Comparison of ENCODE assay signal across 9 mouse cellular contexts in the genomic region with DNA sequence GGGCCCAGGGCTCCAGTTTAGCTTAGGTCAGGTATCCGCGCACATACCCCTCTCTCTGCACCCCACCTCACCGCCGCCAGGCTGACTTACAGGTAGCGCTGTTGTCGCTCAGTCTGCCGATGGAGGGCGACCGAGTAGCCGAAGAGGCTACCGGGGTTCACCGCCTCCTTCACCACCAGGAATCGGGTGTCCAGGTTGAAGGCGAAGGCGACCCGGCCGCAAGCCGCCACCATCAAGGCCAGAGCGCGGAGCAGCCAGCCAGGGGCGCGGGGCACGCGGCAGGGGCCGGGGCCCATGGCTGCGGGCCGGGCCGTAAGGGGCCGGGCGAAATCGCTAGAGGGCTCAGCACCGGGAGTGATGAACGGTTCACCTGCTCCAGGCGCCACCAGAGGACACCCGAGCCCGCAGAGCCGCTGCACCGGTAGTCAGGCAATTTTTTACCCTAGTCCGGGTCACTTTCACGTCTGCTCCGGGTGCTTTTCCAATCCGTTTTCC. TPM values are rescaled to one million over a fixed set of nuclear protein-coding genes. Genes with fewer than 3 reads are reported as not detected.
A peak's percentile ranks its signal among the peaks of the same experiment; 100 is the strongest.
DNase-seq lines count a peak whose midpoint lies in the region; ATAC-seq and TF ChIP-seq lines count a peak whose summit lies in the region.
"Had no signal": no experiment of that assay in that cellular context is flagged by ENCODE, and none has a peak within 500 bp of the region (broad histone marks: within the 10 kb centered on the region; RNA-seq: fewer than 3 reads in every experiment).

No protein-coding gene starts in this region.

- peak; percentile 81 for DNase-seq in CD4-positive, CD25-positive, alpha-beta regulatory T cell, adult 2 months (ENCODE audit: low read depth, low spot score)
- DNase-seq in adrenal gland, adult 18-20 months (ENCODE audit: low spot score in 2 of 2): peak; percentile 62
- peak; percentile 68 for DNase-seq in embryonic facial prominence, embryonic 11.5 days (ENCODE audit: low spot score)
- peak; percentile 62 to 83 for DNase-seq in kidney, postnatal 36 days
- DNase-seq in lung, adult 2 months: peak; percentile 79
- peak; percentile 76 for DNase-seq in yolk sac, embryonic 10.5 days (ENCODE audit: low spot score)

- TF ChIP-seq CTCF in lung, adult 2 months (IDR thresholded peaks at IDR 0.05; ENCODE audit: insufficient read depth, low read length): peak; percentile 30; the same call in 1 of the 2 replicates

- H3K4me1 ChIP-seq in embryonic facial prominence, embryonic 11.5 days (ENCODE audit: control insufficient read depth, insufficient read depth, low read length): 0 out of 2 replicates have a peak, but pooled peaks cover 4% of the 10 kb centered on the region
- peaks cover 87% of the 10 kb centered on the region for H3K4me1 ChIP-seq in heart, embryonic 15.5 days (replicated peaks)
- peaks cover 42% of the 10 kb centered on the region for H3K4me1 ChIP-seq in lung, adult 2 months (ENCODE audit: control insufficient read depth, insufficient read depth, low read length)

- no peaks in the 10 kb centered on the region for H3K36me3 ChIP-seq in embryonic facial prominence, embryonic 11.5 days (replicated peaks; ENCODE audit: control insufficient read depth, insufficient read depth, low read depth, low read length)
- H3K36me3 ChIP-seq in heart, embryonic 15.5 days: no peaks in the 10 kb centered on the region

- under 1% methylated on average over 42 of the region's 42 CpGs for WGBS in embryonic facial prominence, embryonic 11.5 days
- 0% methylated on average over 42 of the region's 42 CpGs for WGBS in heart, embryonic 15.5 days
- under 1% methylated on average over 42 of the region's 42 CpGs for WGBS in lung, adult 2 months

- H3K27me3 ChIP-seq in embryonic facial prominence, embryonic 11.5 days (ENCODE audit: control insufficient read depth, insufficient read depth, low read length): peaks cover 16% of the 10 kb centered on the region
- peaks cover 7% of the 10 kb centered on the region; the same call in 1 of the 2 replicates for H3K27me3 ChIP-seq in heart, embryonic 15.5 days

- TF ChIP-seq POLR2A in lung, adult 2 months (IDR thresholded peaks at IDR 0.05; ENCODE audit: borderline replicate concordance, extremely low read depth, low read depth, low read length): 0 out of 2 replicates have a peak, but pooled peaks have one; percentile 8

- no peaks in the 10 kb centered on the region for H3K9me3 ChIP-seq in embryonic facial prominence, embryonic 11.5 days (replicated peaks; ENCODE audit: control insufficient read depth, low read length)
- no peaks in the 10 kb centered on the region for H3K9me3 ChIP-seq in heart, embryonic 15.5 days (replicated peaks)

- peak overlapping the region; percentile 57 for H3K9ac ChIP-seq in embryonic facial prominence, embryonic 11.5 days (replicated peaks; ENCODE audit: low read length)
- peak overlapping the region; percentile 86 for H3K9ac ChIP-seq in heart, embryonic 15.5 days

- peak overlapping the region; percentile 56 for H3K4me3 ChIP-seq in embryonic facial prominence, embryonic 11.5 days (ENCODE audit: low read depth, low read length)
- H3K4me3 ChIP-seq in heart, embryonic 15.5 days: peak overlapping the region; percentile 83
- peak overlapping the region; percentile 80 for H3K4me3 ChIP-seq in lung, adult 2 months (replicated peaks; ENCODE audit: extremely low read depth, low read depth, low read length)

- peak; percentile 41 for ATAC-seq in embryonic facial prominence, embryonic 11.5 days (replicated peaks; ENCODE audit: insufficient number of reproducible peaks, low FRiP score, low TSS enrichment, low read depth)
- peak; percentile 45 for ATAC-seq in heart, embryonic 15.5 days (replicated peaks; ENCODE audit: insufficient number of reproducible peaks, insufficient read depth, low FRiP score, low read depth)
- ATAC-seq in neutrophil, adult 5-6 weeks (ENCODE audit: extremely low read depth, insufficient number of reproducible peaks, low FRiP score, poor library complexity, severe bottlenecking): peak; percentile 53

- no peak overlapping the region for H3K27ac ChIP-seq in embryonic facial prominence, embryonic 11.5 days (replicated peaks; ENCODE audit: low read depth, low read length)
- peak overlapping the region; percentile 87 for H3K27ac ChIP-seq in heart, embryonic 15.5 days

- H3K4me2 ChIP-seq in embryonic facial prominence, embryonic 11.5 days (ENCODE audit: low read depth, low read length): peak overlapping the region; percentile 97
- peak overlapping the region; percentile 91 for H3K4me2 ChIP-seq in heart, embryonic 15.5 days

RNA-seq across cellular contexts. Expression of gene Itga3, which starts 0.5 kb away (rescaled TPM):
- total RNA-seq in adrenal gland, adult 18-20 months (2021): 10 to 100 TPM; 33.9 to 44.6 TPM
- polyA plus RNA-seq in embryonic facial prominence, embryonic 11.5 days (2014; fragmentation: Nextera tagmentation; extraction: Ambion mirVana): 5.1 and 6.6 TPM in 2 replicates
- polyA plus RNA-seq in heart, embryonic 15.5 days (2015; fragmentation: Nextera tagmentation; extraction: Ambion mirVana): 9.7 and 12.9 TPM in 2 replicates
- 181 and 187 TPM in 2 replicates for polyA plus RNA-seq in lung, adult 2 months (2012; rRNA removed)
- total RNA-seq in neutrophil, adult 5-6 weeks (2017): 0.23 and 1.2 TPM in 2 replicates

RNA-seq across cellular contexts. Expression of gene Pdk2, which starts 34.9 kb away (rescaled TPM):
- 100 to 1,000 TPM in 1 of 2 experiments, 10 to 100 TPM in 1; 84.1 to 111 TPM for total RNA-seq in adrenal gland, adult 18-20 months (2021)
- polyA plus RNA-seq in embryonic facial prominence, embryonic 11.5 days (2014; fragmentation: Nextera tagmentation; extraction: Ambion mirVana): 15.5 and 17.0 TPM in 2 replicates
- polyA plus RNA-seq in heart, embryonic 15.5 days (2015; fragmentation: Nextera tagmentation; extraction: Ambion mirVana): 114 and 117 TPM in 2 replicates
- 53.0 and 67.3 TPM in 2 replicates for polyA plus RNA-seq in lung, adult 2 months (2012; rRNA removed)
- total RNA-seq in neutrophil, adult 5-6 weeks (2017): 2.9 and 5.2 TPM in 2 replicates

RNA-seq across cellular contexts. Expression of gene Dlx3, which starts 43.8 kb away (rescaled TPM):
- not detected for total RNA-seq in adrenal gland, adult 18-20 months (2021)
- 15.9 and 21.7 TPM in 2 replicates for polyA plus RNA-seq in embryonic facial prominence, embryonic 11.5 days (2014; fragmentation: Nextera tagmentation; extraction: Ambion mirVana)
- polyA plus RNA-seq in heart, embryonic 15.5 days (2015; fragmentation: Nextera tagmentation; extraction: Ambion mirVana): 0.08 and 0.10 TPM in 2 replicates
- 0.05 and 2.0 TPM in 2 replicates for polyA plus RNA-seq in lung, adult 2 months (2012; rRNA removed)
- total RNA-seq in neutrophil, adult 5-6 weeks (2017): not detected in 2 replicates
- polyA plus RNA-seq: frontal cortex, adult 2 months had no signal

Comparison
In these comparisons a context has a peak if more than half of its experiments do, and no peak if none do; other contexts are left out.
1. RNA of gene Itga3, which starts 0.5 kb away (polyA plus RNA-seq): 181 to 187 TPM in lung, adult 2 months; 9.7 to 12.9 TPM in heart, embryonic 15.5 days and 5.1 to 6.6 TPM in embryonic facial prominence, embryonic 11.5 days; every median in the first group is over 10 times any median in the second.
2. Peak in every context shown above with its lines, with median percentiles within 50 percentile points of each other: DNase-seq, ATAC-seq and H3K4me3 ChIP-seq.